ENCODE assay signal across 9 mouse cellular contexts in genomic region chr19:25000153-25000552, GRCm38 (mm10). TPM values are rescaled to one million over a fixed set of nuclear protein-coding genes. Genes with fewer than 3 reads are reported as not detected.
DNase-seq lines count a peak whose midpoint lies in the region; ATAC-seq lines count a peak whose summit lies in the region.
"Had no signal": no experiment of that assay in that cellular context is flagged by ENCODE, and none has a peak within 500 bp of the region (broad histone marks: within the 10 kb centered on the region; RNA-seq: fewer than 3 reads in every experiment).

No protein-coding gene starts in this region.

- ATAC-seq in intestine, embryonic 14.5 days (replicated peaks; ENCODE audit: low FRiP score, low TSS enrichment, low read depth) = no peak

- no peak overlapping the region for H3K27ac ChIP-seq in heart, embryonic 10.5 days
- no peak overlapping the region for H3K27ac ChIP-seq in brown adipose tissue, adult 24 weeks (replicated peaks; ENCODE audit: low read depth, low read length)
- no peak overlapping the region for H3K27ac ChIP-seq in intestine, embryonic 14.5 days (ENCODE audit: low read depth)

- H3K4me2 ChIP-seq in intestine, embryonic 14.5 days (ENCODE audit: low read length) = peak overlapping the region; percentile 96

- peak overlapping the region; percentile 89 for H3K4me3 ChIP-seq in heart, embryonic 10.5 days
- peak overlapping the region; percentile 80 for H3K4me3 ChIP-seq in brown adipose tissue, adult 24 weeks (ENCODE audit: insufficient read depth, low read depth, low read length)
- H3K4me3 ChIP-seq in intestine, embryonic 14.5 days (ENCODE audit: low read depth, low read length) = peak overlapping the region; percentile 67

- no peak for DNase-seq in heart, embryonic 10.5 days (ENCODE audit: low spot score)
- no peak for DNase-seq in heart, postnatal 36 days
- peak; percentile 55 for DNase-seq in intestine, embryonic 14.5 days (ENCODE audit: low spot score)
- DNase-seq in lung, postnatal 36 days = peak; percentile 35
- DNase-seq in spleen, postnatal 10 days (ENCODE audit: low spot score in 2 of 2) = no peak
- no peak for DNase-seq in ovary, postnatal 14 days (ENCODE audit: low spot score)
- DNase-seq in left cerebral cortex, postnatal 25 days (ENCODE audit: low spot score in 2 of 2) = no peak

- intact Hi-C loops in heart, postnatal 36 days (cut with DNase I) = no loop called here
- intact Hi-C loops in left cerebral cortex, postnatal 25 days (cut with DNase I) = no loop called here

- no peaks in the 10 kb centered on the region for H3K9me3 ChIP-seq in heart, embryonic 10.5 days
- no peaks in the 10 kb centered on the region for H3K9me3 ChIP-seq in intestine, embryonic 14.5 days (ENCODE audit: control insufficient read depth, low read length)

- H3K36me3 ChIP-seq in heart, embryonic 10.5 days = no peaks in the 10 kb centered on the region
- H3K36me3 ChIP-seq in intestine, embryonic 14.5 days (ENCODE audit: control insufficient read depth, insufficient read depth, low read length) = no peaks in the 10 kb centered on the region
- H3K36me3 ChIP-seq: G1E had no signal

- peaks cover 59% of the 10 kb centered on the region for H3K27me3 ChIP-seq in heart, embryonic 10.5 days (ENCODE audit: insufficient read depth, poor library complexity, severe bottlenecking)
- peaks cover 43% of the 10 kb centered on the region for H3K27me3 ChIP-seq in intestine, embryonic 14.5 days (replicated peaks; ENCODE audit: control insufficient read depth, insufficient read depth, low read length)

- peaks cover 4% of the 10 kb centered on the region; the same call in 1 of the 2 replicates for H3K4me1 ChIP-seq in heart, embryonic 10.5 days
- H3K4me1 ChIP-seq in brown adipose tissue, adult 24 weeks (ENCODE audit: control insufficient read depth, insufficient read depth, insufficient read length, low read length) = no peaks in the 10 kb centered on the region; the same call in 1 of the 2 replicates
- H3K4me1 ChIP-seq in intestine, embryonic 14.5 days (replicated peaks; ENCODE audit: control insufficient read depth, insufficient read depth, low read length) = no peaks in the 10 kb centered on the region; the same call in 1 of the 2 replicates

- H3K9ac ChIP-seq in intestine, embryonic 14.5 days (ENCODE audit: low read length) = no peak overlapping the region

- WGBS in heart, embryonic 10.5 days = 17% methylated on average over 9 of the region's 9 CpGs
- 23% methylated on average over 9 of the region's 9 CpGs for WGBS in intestine, embryonic 14.5 days

RNA-seq across cellular contexts. Expression of gene Dock8, which starts 0.8 kb away (rescaled TPM):
- polyA plus RNA-seq in heart, embryonic 10.5 days (2016; fragmentation: Nextera tagmentation; extraction: Ambion mirVana) = 1.6 and 3.3 TPM in 2 replicates
- total RNA-seq in heart, postnatal 36 days (2021) = 10 to 100 TPM; 17.5 to 27.3 TPM
- polyA plus RNA-seq in brown adipose tissue, adult 24 weeks (2012; ENCODE audit: insufficient read depth, insufficient read length, missing spikeins) = 29.0 and 42.3 TPM in 2 replicates
- polyA plus RNA-seq in intestine, embryonic 14.5 days (2014; fragmentation: Nextera tagmentation; extraction: Ambion mirVana) = 3.3 and 4.5 TPM in 2 replicates
- 1 to 10 TPM; 3.4 to 3.7 TPM for total RNA-seq in left cerebral cortex, postnatal 25 days (2021)

RNA-seq across cellular contexts. Expression of gene Cbwd1, which starts 38.7 kb away (rescaled TPM):
- polyA plus RNA-seq in heart, embryonic 10.5 days (2016; fragmentation: Nextera tagmentation; extraction: Ambion mirVana) = 18.4 and 19.6 TPM in 2 replicates
- total RNA-seq in heart, postnatal 36 days (2021) = 10 to 100 TPM; 10.6 to 11.4 TPM
- 20.7 and 23.3 TPM in 2 replicates for polyA plus RNA-seq in brown adipose tissue, adult 24 weeks (2012; ENCODE audit: insufficient read depth, insufficient read length, missing spikeins)
- 15.4 and 18.8 TPM in 2 replicates for polyA plus RNA-seq in intestine, embryonic 14.5 days (2014; fragmentation: Nextera tagmentation; extraction: Ambion mirVana)
- 10 to 100 TPM; 12.9 to 17.5 TPM for total RNA-seq in left cerebral cortex, postnatal 25 days (2021)

Comparison
In these comparisons a context has a peak if more than half of its experiments do, and no peak if none do; other contexts are left out.
1. DNase-seq: peak in intestine, embryonic 14.5 days (single experiment) and lung, postnatal 36 days (single experiment); none in heart, embryonic 10.5 days (single experiment), heart, postnatal 36 days (0 of 2), spleen, postnatal 10 days (0 of 2), ovary, postnatal 14 days (single experiment) and left cerebral cortex, postnatal 25 days (0 of 2).
2. Peak in every context shown above with its lines, with median percentiles within 50 percentile points of each other: H3K4me3 ChIP-seq.